Mouse (Mus musculus) left cerebral cortex, postnatal 10 days (tissue): ENCODE measurements at regions not wholly inside any gene's neighbourhood (a gene's known extent, or its start where the extent isn't known, plus 50 kb on each side); places are given as distances from the start of the nearest gene placed in this dataset.

ENCODE experiments used
- DNase-seq, 2 experiments: peaks; one replicate each; pipeline ENCODE4 v3.0.0; 2021 to 2022; ENCODE audit warnings: low spot score in 2 of 2, mixed read lengths in 1 of 2; ENCODE audit errors: extremely low spot score in 1 of 2
- intact Hi-C: fragments of 180-260 bp; cut with DNase I; formaldehyde crosslinking; loops from one replicate; pipeline ENCODE4 v1.15.1; 2025

DNA sequence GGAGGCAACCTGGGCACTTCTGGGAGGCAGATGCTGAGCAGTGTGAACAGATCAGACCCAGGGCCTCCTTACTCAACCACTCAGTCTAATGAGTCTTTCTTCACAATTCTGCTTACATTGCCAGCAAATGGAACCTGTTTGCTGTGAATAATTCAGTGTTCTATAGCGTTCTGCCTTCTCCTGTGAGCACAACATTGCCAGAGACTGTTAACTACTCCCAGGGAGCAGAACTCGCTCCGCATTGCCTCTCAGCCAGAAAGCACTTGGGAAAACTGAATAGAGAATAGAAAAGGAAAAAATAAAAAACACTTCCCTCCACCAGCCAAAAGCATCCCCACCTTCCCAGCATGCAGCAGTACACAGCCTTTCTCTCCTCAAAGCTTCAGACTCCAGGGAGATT lies 51.5 kb downstream of the Aym1 start:
- intact Hi-C loops = no loop called here
- peak in 1 of 2 experiments; percentile 32 for DNase-seq

DNA sequence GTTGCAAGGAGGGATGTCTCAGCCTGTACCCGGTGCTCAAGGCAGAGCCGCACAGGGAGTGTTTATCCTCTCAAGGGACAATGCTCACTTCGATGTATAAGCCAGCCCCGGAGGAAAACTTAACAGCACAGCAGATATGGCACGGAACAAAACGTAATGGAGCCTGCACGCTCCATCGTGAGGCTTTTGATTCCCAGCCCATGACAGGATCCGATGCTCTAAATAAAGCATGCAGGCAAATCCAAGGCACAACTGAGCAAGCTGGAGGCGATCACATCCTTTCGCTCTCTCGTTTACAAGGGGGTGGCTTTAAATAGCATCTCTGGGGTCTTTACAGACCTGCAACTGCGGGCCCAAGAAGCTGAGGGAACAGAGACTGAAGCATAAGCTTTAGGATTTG lies 53.9 kb downstream of the Aym1 start:
- intact Hi-C loops = no loop called here
- DNase-seq = no peak

DNA sequence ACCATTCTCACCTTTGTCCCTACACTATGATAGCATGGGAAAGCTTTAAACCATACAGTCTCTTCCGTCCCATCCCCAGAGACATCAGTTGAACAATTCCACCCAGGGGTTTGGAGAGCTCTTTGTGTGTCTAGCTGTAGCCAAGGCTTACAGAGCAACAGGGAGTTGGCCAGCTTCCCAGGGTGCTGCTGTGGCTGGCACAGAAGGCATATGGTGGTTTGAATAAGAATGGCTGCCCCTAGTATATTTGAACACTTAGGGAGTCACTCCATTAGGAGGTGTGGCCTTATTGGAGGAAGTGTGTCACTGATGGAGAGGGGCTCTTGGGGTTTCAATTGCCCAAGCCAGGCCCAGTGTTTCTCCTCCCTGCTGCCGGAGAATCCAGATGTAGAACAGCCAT lies 57.5 kb downstream of the Aym1 start:
- peak; percentile 37 to 66 for DNase-seq
- intact Hi-C loops = no loop called here

DNA sequence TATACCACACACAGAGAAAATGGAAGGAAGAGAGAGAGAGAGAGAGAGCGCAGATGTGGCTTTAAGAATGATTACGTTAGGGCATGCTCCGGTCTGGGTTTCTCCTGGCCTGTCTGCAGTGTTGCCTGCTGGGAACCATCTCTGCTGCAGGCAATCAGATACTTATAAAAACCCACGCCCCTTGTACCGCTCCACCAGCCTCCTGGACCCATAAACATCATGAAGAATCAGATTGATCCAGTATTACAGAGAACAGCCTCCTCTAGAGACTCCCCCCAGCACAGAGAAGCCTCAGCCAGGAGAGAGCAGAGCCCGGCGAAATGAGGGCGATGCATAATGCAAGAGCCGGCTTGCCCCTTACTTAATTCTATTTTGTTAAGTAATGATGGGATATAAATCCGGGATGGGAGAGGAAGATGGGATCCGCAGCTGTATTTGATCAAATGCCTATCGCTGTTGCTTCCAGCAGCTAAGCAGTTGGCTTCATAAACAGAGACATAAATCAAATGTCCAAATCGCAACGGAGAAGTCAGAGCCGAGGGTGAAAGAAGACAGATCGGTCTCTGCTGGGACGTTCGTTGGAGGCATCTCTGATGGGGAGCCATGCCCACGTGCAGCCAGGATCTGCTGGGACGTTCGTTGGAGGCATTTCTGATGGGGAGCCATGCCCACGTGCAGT lies 61.4 kb downstream of the Aym1 start:
- no peak for DNase-seq
- intact Hi-C loops = no loop called here

DNA sequence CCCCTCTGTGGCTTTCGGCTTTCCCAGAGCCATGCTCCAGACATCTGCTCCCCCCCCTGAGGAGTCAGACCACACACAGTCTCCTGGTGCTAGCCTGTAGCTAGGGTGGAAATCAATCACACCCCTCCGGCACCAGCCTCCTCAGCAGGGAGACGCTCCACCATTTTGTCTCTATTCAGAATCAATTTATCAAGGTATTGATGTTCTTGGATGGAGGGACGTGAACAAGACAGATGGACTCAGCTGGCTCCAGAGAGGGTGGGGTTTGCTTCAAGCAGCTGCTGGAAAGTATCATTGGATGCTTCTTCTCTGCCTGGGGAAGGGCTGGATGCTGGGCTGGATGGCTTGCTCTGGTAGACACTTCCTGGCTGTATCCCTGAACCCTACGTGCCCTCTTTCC lies 63.5 kb downstream of the Aym1 start:
- intact Hi-C loops = no loop called here
- no peak for DNase-seq

DNA sequence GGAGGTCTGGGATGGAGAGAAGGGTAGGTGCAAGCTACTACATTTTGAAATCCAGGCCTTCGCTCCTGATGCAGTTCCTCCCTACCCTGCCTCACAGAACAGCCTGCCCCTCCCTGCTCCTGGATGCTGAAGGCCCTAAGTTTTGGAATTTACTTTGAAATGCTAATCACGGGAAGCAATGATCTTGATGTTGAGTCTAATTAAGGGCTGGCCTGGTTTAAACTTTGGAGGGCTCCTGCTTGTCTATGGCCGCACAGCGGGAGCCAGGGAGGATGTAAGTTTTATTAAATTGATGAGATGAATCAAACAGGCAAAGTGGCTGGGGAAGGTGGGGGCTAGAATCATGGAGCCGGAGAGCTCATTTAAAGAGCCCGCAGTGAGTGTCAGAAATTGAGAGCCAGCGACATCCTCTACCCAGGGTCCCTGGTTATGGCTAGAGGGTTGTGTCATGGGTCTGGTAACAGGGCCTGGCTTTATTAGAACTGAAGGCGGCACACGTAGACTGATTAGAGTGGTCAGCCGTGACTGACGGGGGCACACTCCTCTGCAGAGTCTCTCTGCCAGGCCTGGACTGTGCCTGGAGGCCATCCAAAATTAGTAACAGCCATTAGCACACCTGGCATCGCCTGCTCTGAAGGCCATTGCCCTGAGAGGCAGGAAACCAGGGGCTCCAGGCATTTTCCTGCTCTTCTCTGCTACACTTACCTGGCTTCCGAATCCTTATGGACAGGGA lies 65.1 kb downstream of the Aym1 start:
- DNase-seq = no peak
- intact Hi-C loops = no loop called here

DNA sequence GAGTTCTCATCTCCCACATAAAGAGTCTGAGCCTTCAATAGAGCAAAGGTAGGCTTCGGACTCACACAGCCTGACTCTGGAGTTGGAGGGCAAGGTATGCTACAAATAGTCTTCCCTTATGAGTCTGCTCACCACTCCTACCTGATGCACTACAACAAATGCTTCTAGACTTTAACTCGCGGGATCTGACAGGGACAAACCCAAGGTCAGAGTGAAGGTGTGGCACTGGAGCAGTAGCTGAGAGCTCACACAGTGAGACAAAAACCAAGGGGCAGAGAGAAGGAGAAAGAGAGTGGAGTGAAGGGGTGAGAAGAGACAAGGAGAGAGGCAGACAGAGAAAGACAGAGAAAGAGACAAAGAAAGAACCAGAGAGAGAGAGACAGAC lies 65.6 kb downstream of the Aym1 start:
- DNase-seq = no peak
- intact Hi-C loops = no loop called here

DNA sequence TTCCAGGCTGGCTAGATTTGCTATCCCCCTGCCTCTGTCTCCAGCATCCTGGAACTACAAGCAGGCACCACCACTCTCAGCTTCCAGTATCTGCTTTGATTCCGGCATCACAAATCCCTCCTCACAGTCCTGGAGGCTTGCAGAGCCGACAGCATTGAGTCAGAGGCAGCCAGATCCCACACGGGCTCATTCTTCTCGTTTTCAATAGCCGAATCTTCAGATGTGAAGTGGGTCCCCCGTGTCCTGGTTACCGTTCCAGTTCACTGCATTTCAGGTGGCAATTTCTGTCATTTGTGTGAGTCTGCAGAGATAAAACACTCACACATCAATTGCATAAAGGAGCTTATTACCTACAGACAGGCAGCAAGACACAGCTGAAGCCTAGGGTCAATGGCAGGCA lies 62.4 kb upstream of the Wscd2 start:
- no peak for DNase-seq
- intact Hi-C loops = no loop called here

DNA sequence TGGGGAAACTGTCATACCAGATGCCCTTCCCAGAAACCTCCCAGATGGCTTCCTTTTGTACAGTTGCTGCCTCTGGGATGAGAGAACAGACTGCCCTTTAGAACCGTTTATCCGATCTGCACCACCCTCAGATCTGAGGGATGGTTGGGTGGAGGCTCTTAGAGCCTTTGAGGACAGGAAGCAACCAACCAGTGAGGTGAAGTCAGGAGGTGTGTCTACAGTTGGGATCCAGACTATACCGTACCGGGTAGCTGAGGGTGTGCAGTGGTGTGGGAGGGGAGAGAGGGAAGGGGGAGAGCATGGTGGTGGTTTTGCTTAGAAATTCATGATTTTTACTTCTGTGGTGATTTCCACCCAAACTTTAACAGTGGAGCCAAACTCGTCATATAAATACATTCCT lies 58.8 kb upstream of the Wscd2 start:
- intact Hi-C loops = no loop called here
- no peak for DNase-seq

DNA sequence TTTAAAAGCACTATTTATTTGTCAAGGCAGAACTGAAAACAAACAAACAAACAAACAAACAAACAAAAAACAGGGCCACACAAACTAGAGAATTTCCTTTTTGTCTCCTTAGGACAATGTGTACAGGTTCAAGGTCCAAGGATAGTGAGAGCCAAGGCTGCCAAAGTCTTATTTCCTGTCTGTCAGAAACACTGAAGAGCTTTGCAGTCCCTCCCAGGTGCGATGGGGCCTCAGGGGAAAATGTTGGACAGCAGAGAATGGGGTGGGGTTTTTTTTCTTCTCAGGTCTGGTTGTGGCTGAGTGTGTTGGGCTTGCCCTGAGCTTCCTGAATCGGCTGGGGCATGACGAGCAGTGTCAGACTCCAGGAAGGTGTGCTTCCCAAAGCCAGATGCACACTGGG lies 53.1 kb upstream of the Wscd2 start:
- intact Hi-C loops = no loop called here
- DNase-seq = no peak
